Mouse (Mus musculus) layer of hippocampus, adult 9-10 months (tissue): ENCODE measurements around the gene Rnf217.
A peak's percentile ranks its signal among the peaks of the same experiment; 100 is the strongest.

Experiments used
- DNase-seq: peaks from one replicate; pipeline ENCODE4 v3.0.0; 2022; ENCODE audit warnings: low spot score

Gene Rnf217

DNA sequence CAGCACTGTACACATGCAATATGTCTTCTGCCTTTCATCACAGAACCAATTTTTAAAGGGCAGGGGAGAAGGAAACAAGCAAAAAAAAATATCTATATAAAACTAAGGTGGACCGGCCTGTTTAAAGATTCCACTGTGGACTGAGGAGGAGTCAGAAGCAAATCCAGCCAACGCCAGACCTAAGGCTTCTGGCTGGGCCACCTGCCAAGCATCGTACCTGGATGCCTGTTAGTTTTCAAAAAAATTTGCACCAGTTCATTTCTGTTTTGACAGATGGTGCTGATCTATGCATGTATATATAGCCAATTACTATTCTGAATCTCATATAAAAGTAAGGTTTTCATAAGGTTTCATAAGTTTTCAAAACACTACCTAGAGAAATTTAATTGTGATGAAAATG, 113.2 kb downstream of the Rnf217 start:
- no peak for DNase-seq

DNA sequence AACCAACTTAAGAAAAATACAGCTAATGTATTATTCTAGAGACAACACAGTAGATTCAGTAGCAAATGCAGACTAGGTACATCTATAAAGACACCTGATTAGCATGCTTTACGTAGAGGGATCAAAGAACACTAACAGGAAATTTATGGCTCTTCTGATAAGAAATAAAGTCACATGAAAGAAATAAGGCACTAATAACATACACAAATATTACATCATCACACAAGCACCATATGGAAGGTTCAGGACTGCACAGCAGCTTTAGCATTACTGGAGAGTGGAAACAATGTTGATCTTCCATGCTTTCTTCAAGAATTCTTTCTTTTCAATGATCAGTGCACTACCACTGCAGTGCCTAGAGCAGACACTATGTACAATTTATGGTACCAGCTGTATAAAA, 114.7 kb downstream of the Rnf217 start:
- DNase-seq: no peak

DNA sequence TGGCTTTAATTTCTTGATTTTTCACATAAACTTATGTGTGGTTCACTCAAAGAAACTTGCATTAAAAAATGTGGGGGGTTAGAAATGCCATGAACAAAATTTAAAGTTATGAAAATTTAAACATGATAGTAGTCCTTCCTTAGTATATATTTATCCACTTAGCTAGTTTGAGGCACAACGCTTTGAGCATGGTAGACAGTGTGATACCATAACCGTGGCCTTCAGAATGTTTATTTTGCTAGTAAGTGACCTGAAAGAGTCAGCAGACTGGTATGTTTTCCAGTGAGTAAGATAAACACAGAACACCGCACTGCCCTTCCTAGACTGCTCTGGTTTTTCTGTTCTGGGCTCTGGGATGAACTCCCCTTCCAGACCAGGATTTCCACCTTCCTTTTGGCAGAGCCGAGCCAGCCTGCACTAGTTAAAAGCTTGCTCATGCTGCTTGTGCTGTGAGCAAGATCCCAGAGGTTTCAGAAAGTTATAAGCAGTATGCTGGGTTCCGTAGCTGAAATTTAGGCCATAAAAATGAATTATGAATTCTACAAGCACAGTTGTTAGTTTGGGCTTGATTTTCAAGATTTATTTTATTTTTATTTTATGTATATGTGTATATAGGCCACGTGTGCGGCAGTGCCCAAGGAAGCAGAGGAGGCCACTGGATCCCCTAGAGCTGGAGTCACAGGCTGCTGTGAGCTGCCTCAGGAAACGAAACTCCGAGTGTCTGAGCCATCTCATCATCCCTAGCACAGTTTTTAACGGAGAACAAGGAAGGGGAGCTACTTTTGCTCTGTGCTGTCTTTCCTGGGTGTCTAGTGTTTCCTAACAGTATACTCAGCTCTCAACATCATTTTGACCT, 141.7 kb downstream of the Rnf217 start:
- DNase-seq: no peak

GRCm38 (mm10) chr10:31465840-31466541, 143.0 kb downstream of the Rnf217 start:
- peak; percentile 39 for DNase-seq

- DNase-seq: no peak
Measured at GRCm38 (mm10) chr10:31465424-31465823, 143.6 kb downstream of the Rnf217 start.

DNA sequence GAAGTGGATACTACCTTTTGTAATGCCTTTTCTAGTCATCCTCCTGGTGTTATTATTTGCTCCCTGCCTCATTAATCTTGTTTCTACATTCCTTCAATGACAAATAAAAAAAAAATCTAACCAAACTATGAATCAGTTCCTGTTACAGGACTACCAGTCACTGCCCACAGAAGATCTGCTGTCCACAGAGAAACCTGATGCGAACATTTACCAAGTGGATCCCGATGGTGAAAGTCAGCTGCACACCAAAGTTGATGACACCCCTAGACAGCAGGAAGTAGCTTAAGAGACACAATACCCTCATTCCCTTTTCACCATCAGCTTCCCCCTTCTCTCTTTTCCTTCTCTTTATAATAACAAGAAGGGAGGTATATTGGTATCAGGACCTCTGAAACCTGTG, 145.9 kb downstream of the Rnf217 start:
- DNase-seq: no peak

- DNase-seq: no peak
Measured at GRCm38 (mm10) chr10:31456806-31457205, 152.2 kb downstream of the Rnf217 start.

GRCm38 (mm10) chr10:31447083-31447482, 161.9 kb downstream of the Rnf217 start:
- DNase-seq: no peak

GRCm38 (mm10) chr10:31445291-31446124, 163.5 kb downstream of the Rnf217 start, which contains the start of gene Tpd52l1:
Tpd52l1 (minus strand) TSS chr10:31445958.
- peak; percentile 21 for DNase-seq

DNA sequence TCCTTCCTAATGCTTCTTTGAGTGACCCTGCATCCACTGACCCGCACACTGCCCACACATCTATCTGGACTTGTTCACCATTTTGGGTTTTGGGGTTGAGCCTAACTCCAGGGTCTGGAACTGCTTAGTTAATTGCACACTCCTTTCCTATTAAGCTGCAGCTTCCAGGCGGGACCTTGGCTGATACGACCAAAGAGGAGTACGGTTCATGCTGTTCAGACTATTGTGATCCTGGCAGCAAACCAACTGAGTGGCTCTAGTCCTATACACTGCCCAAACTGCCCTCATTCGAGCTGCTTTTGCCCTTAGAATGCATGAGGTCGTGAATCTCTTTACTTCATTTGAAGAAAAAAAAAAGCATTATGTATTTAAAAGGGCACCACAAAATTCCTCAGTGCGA, 164.8 kb downstream of the Rnf217 start:
- no peak for DNase-seq
